Mouse (Mus musculus) hindbrain, embryonic 11.5 days (tissue): ENCODE measurements at regions not wholly inside any gene's neighbourhood (a gene's known extent, or its start where the extent isn't known, plus 50 kb on each side); places are given as distances from the start of the nearest gene placed in this dataset.

Experiments used
- ATAC-seq: fragments of 200-750 bp; cut with Nextera tagmentation; 2 replicates; pipeline ENCODE4 v1.8.0; 2017; ENCODE audit warnings: mild to moderate bottlenecking, moderate TSS enrichment, moderate library complexity; ENCODE audit not compliant: low FRiP score
- DNase-seq: peaks from one replicate; pipeline ENCODE4 v3.0.0-alpha.2; 2015; ENCODE audit warnings: low spot score
- H3K27ac ChIP-seq: fragments of 300-500 bp; sonication (generic); 2 replicates; pipeline ENCODE4 v1.5.1; 2014; ENCODE audit warnings: mild to moderate bottlenecking, low read depth, low read length
- H3K27me3 ChIP-seq: fragments of 300-500 bp; sonication (generic); 2 replicates; pipeline ENCODE4 v1.6.1; 2014; ENCODE audit warnings: mild to moderate bottlenecking, low read length, moderate library complexity, mixed read lengths; ENCODE audit not compliant: control insufficient read depth, insufficient read depth
- H3K36me3 ChIP-seq: fragments of 300-500 bp; sonication (generic); 2 replicates; pipeline ENCODE4 v1.6.1; 2014; ENCODE audit warnings: mild to moderate bottlenecking, low read length, moderate library complexity, mixed read lengths; ENCODE audit not compliant: control insufficient read depth, insufficient read depth
- H3K4me1 ChIP-seq: fragments of 300-500 bp; sonication (generic); replicated peaks from 2 replicates; pipeline ENCODE4 v1.6.1; 2014; ENCODE audit warnings: low read length, mixed read lengths; ENCODE audit not compliant: control insufficient read depth, insufficient read depth
- H3K4me2 ChIP-seq: fragments of 300-500 bp; sonication (generic); replicated peaks from 2 replicates; pipeline ENCODE4 v1.6.1; 2014; ENCODE audit warnings: mild to moderate bottlenecking, low read depth, low read length
- H3K4me3 ChIP-seq: fragments of 300-500 bp; sonication (generic); 2 replicates; pipeline ENCODE4 v1.5.1; 2014; ENCODE audit warnings: low read depth, low read length
- H3K9ac ChIP-seq: fragments of 300-500 bp; sonication (generic); 2 replicates; pipeline ENCODE4 v1.6.1; 2014; ENCODE audit warnings: low read depth, low read length
- H3K9me3 ChIP-seq: fragments of 300-500 bp; sonication (generic); 2 replicates; pipeline ENCODE4 v1.6.1; 2016; ENCODE audit warnings: low read length; ENCODE audit not compliant: control insufficient read depth
- WGBS: fragments of 180-500 bp; shearing (Covaris S2); extraction: QIAGEN DNeasy Blood & Tissue Kit; methylation state at CpG from one replicate; pipeline ENCODE4 v1.1.7; 2014; 5-methylcytosine and 5-hydroxymethylcytosine counted together

- no peak overlapping the region for H3K4me2 ChIP-seq
- ATAC-seq = no peak
- no peak overlapping the region for H3K4me3 ChIP-seq
- no peak overlapping the region for H3K9ac ChIP-seq
- no peaks in the 10 kb centered on the region for H3K9me3 ChIP-seq
- no peaks in the 10 kb centered on the region for H3K27me3 ChIP-seq
- H3K27ac ChIP-seq = no peak overlapping the region
- 95% methylated on average over 10 of the region's 10 CpGs for WGBS
- no peaks in the 10 kb centered on the region for H3K4me1 ChIP-seq
- H3K36me3 ChIP-seq = no peaks in the 10 kb centered on the region
- DNase-seq = no peak
These were observed 394.4 kb upstream of the Plscr5 start for GRCm38 (mm10) chr9:91798171-91798836.

GRCm38 (mm10) chr9:91796976-91797375 lies 395.8 kb upstream of the Plscr5 start:
- Histone ChIP-seq H3K9me3 (no peaks in the 10 kb centered on the region), H3K4me1 (no peaks in the 10 kb centered on the region), H3K27me3 (no peaks in the 10 kb centered on the region), H3K4me3 (no peak overlapping the region), H3K4me2 (no peak overlapping the region), H3K27ac (no peak overlapping the region), H3K36me3 (no peaks in the 10 kb centered on the region), H3K9ac (no peak overlapping the region)
- 92% methylated on average over 4 of the region's 4 CpGs for WGBS
- DNase-seq = no peak
- no peak for ATAC-seq

GRCm38 (mm10) chr9:91752935-91753334 lies 387.3 kb upstream of the Zic1 start:
- no peaks in the 10 kb centered on the region for H3K9me3 ChIP-seq
- ATAC-seq (no peak), DNase-seq (no peak)
- no peak overlapping the region for H3K4me3 ChIP-seq
- 53% methylated on average over 1 of the region's 1 CpGs for WGBS
- H3K27ac ChIP-seq = no peak overlapping the region
- no peaks in the 10 kb centered on the region for H3K27me3 ChIP-seq
- no peak overlapping the region for H3K9ac ChIP-seq
- no peak overlapping the region for H3K4me2 ChIP-seq
- no peaks in the 10 kb centered on the region for H3K4me1 ChIP-seq
- H3K36me3 ChIP-seq = no peaks in the 10 kb centered on the region

GRCm38 (mm10) chr9:91711106-91711505 lies 345.5 kb upstream of the Zic1 start:
- Histone ChIP-seq H3K9ac (no peak overlapping the region), H3K4me1 (no peaks in the 10 kb centered on the region), H3K27ac (no peak overlapping the region), H3K4me2 (no peak overlapping the region), H3K4me3 (no peak overlapping the region), H3K9me3 (no peaks in the 10 kb centered on the region), H3K27me3 (no peaks in the 10 kb centered on the region), H3K36me3 (no peaks in the 10 kb centered on the region)
- ATAC-seq (no peak), DNase-seq (no peak)
- WGBS = 87% methylated on average over 5 of the region's 5 CpGs

GRCm38 (mm10) chr9:91680859-91681258 lies 315.2 kb upstream of the Zic1 start:
- no peak overlapping the region for H3K27ac ChIP-seq
- H3K9ac ChIP-seq = no peak overlapping the region
- H3K4me2 ChIP-seq = no peak overlapping the region
- DNase-seq = no peak
- no peaks in the 10 kb centered on the region for H3K27me3 ChIP-seq
- WGBS = 82% methylated on average over 6 of the region's 6 CpGs
- H3K36me3 ChIP-seq = no peaks in the 10 kb centered on the region
- H3K4me3 ChIP-seq = no peak overlapping the region
- no peaks in the 10 kb centered on the region for H3K4me1 ChIP-seq
- no peak for ATAC-seq
- H3K9me3 ChIP-seq = no peaks in the 10 kb centered on the region

GRCm38 (mm10) chr9:91666667-91667066 lies 301.1 kb upstream of the Zic1 start:
- Histone ChIP-seq H3K27ac (no peak overlapping the region), H3K9me3 (no peaks in the 10 kb centered on the region), H3K4me3 (no peak overlapping the region), H3K4me1 (no peaks in the 10 kb centered on the region), H3K9ac (no peak overlapping the region), H3K36me3 (no peaks in the 10 kb centered on the region), H3K27me3 (no peaks in the 10 kb centered on the region), H3K4me2 (no peak overlapping the region)
- WGBS = 75% methylated on average over 1 of the region's 1 CpGs
- DNase-seq = no peak
- ATAC-seq = no peak

GRCm38 (mm10) chr9:91660089-91660488 lies 294.5 kb upstream of the Zic1 start:
- Histone ChIP-seq H3K4me2 (no peak overlapping the region), H3K4me1 (no peaks in the 10 kb centered on the region), H3K27me3 (no peaks in the 10 kb centered on the region), H3K9me3 (no peaks in the 10 kb centered on the region), H3K4me3 (no peak overlapping the region), H3K9ac (no peak overlapping the region), H3K36me3 (no peaks in the 10 kb centered on the region), H3K27ac (no peak overlapping the region)
- 75% methylated on average over 2 of the region's 2 CpGs for WGBS
- no peak for DNase-seq
- ATAC-seq = no peak

GRCm38 (mm10) chr9:91654071-91654470 lies 288.5 kb upstream of the Zic1 start:
- 51% methylated on average over 4 of the region's 4 CpGs for WGBS
- no peak for ATAC-seq

GRCm38 (mm10) chr9:91652384-91653100 lies 286.9 kb upstream of the Zic1 start:
- ATAC-seq = no peak
- Histone ChIP-seq H3K36me3 (no peaks in the 10 kb centered on the region), H3K4me3 (no peak overlapping the region), H3K27me3 (no peaks in the 10 kb centered on the region), H3K4me1 (no peaks in the 10 kb centered on the region), H3K9ac (no peak overlapping the region), H3K4me2 (no peak overlapping the region), H3K9me3 (no peaks in the 10 kb centered on the region), H3K27ac (no peak overlapping the region)
- peak; percentile 7 for DNase-seq
- WGBS = 73% methylated on average over 8 of the region's 8 CpGs

More at GRCm38 (mm10) chr9:91654071-91654470, 288.5 kb upstream of the Zic1 start:
- Histone ChIP-seq H3K36me3 (no peaks in the 10 kb centered on the region), H3K27ac (no peak overlapping the region), H3K9ac (no peak overlapping the region), H3K4me1 (no peaks in the 10 kb centered on the region), H3K27me3 (no peaks in the 10 kb centered on the region), H3K4me2 (no peak overlapping the region), H3K9me3 (no peaks in the 10 kb centered on the region), H3K4me3 (no peak overlapping the region)
- DNase-seq = no peak
